Mouse (Mus musculus): Measurements from ENCODE around the gene Gfod2. TPM values are rescaled to one million over a fixed set of nuclear protein-coding genes. Genes with fewer than 3 reads are reported as not detected.
A peak's percentile ranks its signal among the peaks of the same experiment; 100 is the strongest.

The Gfod2 gene
- polyA plus RNA-seq, 1 experiment: not detected

GRCm38 (mm10) chr8:105771398-105772175 is 13.1 kb upstream of the Gfod2 start:
- Histone ChIP-seq H3K4me1 (ENCODE audit: control insufficient read depth, insufficient read depth, low read length) (no peaks in the 10 kb centered on the region), H3K4me3 (ENCODE audit: insufficient read depth, low read depth, low read length) (no peak overlapping the region), H3K27ac (ENCODE audit: insufficient read depth, low read depth, low read length) (no peak overlapping the region)
- 92% methylated on average over 12 of the region's 12 CpGs for WGBS
- no peak for TF ChIP-seq CTCF (IDR thresholded peaks at IDR 0.05; ENCODE audit: insufficient read depth, low read depth, low read length)
- TF ChIP-seq POLR2A (IDR thresholded peaks at IDR 0.05; ENCODE audit: insufficient read depth, low read depth, low read length): no peak

DNA sequence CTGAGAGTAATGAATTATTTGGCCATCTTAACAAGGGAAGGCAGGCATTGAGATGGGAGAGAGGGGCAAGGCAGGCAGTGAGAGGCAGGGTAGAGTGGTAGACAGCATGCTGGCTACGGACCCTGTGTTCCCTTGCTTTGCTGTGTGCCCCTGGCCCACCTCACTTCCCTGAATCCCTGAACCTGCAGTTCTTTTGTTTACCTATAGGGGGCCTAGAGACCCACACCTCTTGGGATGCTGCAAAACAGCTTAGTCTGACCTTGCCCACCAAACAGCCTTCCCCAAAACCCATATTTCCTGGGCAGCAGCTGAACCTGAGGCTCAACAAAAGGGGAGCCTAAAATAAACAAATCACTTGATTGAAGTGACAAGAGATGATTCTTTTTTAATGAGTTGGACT is 12.1 kb upstream of the Gfod2 start:
- Histone ChIP-seq H3K27ac (ENCODE audit: insufficient read depth, low read depth, low read length) (no peak overlapping the region), H3K4me1 (ENCODE audit: control insufficient read depth, insufficient read depth, low read length) (no peaks in the 10 kb centered on the region), H3K4me3 (ENCODE audit: insufficient read depth, low read depth, low read length) (no peak overlapping the region)
- TF ChIP-seq CTCF (IDR thresholded peaks at IDR 0.05; ENCODE audit: insufficient read depth, low read depth, low read length) (0 out of 2 replicates have a peak, but pooled peaks have one; percentile 23), POLR2A (IDR thresholded peaks at IDR 0.05; ENCODE audit: insufficient read depth, low read depth, low read length) (no peak)
- WGBS: 63% methylated on average over 1 of the region's 1 CpGs

GRCm38 (mm10) chr8:105768485-105769257 is 10.2 kb upstream of the Gfod2 start:
- no peak for TF ChIP-seq POLR2A (IDR thresholded peaks at IDR 0.05; ENCODE audit: insufficient read depth, low read depth, low read length)
- TF ChIP-seq CTCF (IDR thresholded peaks at IDR 0.05; ENCODE audit: insufficient read depth, low read depth, low read length): no peak
- 76% methylated on average over 5 of the region's 5 CpGs for WGBS
- Histone ChIP-seq H3K4me3 (ENCODE audit: insufficient read depth, low read depth, low read length) (no peak overlapping the region), H3K4me1 (ENCODE audit: control insufficient read depth, insufficient read depth, low read length) (no peaks in the 10 kb centered on the region), H3K27ac (ENCODE audit: insufficient read depth, low read depth, low read length) (no peak overlapping the region)

DNA sequence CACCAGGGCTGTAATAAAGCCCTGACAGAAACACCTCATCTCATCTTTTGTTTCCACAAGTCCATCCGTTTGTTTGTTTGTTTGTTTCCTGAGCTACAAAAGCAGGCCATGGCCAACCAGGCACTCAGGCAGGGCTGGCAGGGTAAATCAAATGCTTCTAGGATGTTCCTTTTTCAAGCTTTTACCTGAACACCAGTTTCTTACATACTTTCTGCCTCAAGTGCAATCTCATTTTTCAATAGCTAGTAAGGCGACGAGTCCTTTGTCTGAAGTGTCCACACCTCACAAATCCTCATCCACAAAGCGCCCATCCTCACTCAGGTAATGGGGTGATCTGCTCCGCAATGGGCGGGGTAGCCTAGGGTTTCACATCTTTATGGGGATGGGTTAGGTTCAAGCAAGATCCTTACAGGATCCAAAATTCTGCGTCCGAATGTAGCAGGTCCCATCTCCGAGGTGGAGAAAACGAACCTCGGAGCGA is 628 bp downstream of the Gfod2 start:
- Histone ChIP-seq H3K4me3 (ENCODE audit: insufficient read depth, low read depth, low read length) (peak overlapping the region; percentile 97), H3K27ac (ENCODE audit: insufficient read depth, low read depth, low read length) (no peak overlapping the region), H3K4me1 (ENCODE audit: control insufficient read depth, insufficient read depth, low read length) (0 out of 2 replicates have a peak, but pooled peaks cover 4% of the 10 kb centered on the region)
- TF ChIP-seq POLR2A (IDR thresholded peaks at IDR 0.05; ENCODE audit: insufficient read depth, low read depth, low read length): no peak
- no peak for TF ChIP-seq CTCF (IDR thresholded peaks at IDR 0.05; ENCODE audit: insufficient read depth, low read depth, low read length)
- WGBS: 2% methylated on average over 12 of the region's 12 CpGs

- TF ChIP-seq CTCF (IDR thresholded peaks at IDR 0.05; ENCODE audit: insufficient read depth, low read depth, low read length): no peak
- no peak for TF ChIP-seq POLR2A (IDR thresholded peaks at IDR 0.05; ENCODE audit: insufficient read depth, low read depth, low read length)
- Histone ChIP-seq H3K4me1 (ENCODE audit: control insufficient read depth, insufficient read depth, low read length) (peaks cover 16% of the 10 kb centered on the region), H3K27ac (ENCODE audit: insufficient read depth, low read depth, low read length) (no peak overlapping the region), H3K4me3 (ENCODE audit: insufficient read depth, low read depth, low read length) (no peak overlapping the region)
- 97% methylated on average over 2 of the region's 2 CpGs for WGBS
Measured at GRCm38 (mm10) chr8:105754688-105755087, 3.8 kb downstream of the Gfod2 start.

DNA sequence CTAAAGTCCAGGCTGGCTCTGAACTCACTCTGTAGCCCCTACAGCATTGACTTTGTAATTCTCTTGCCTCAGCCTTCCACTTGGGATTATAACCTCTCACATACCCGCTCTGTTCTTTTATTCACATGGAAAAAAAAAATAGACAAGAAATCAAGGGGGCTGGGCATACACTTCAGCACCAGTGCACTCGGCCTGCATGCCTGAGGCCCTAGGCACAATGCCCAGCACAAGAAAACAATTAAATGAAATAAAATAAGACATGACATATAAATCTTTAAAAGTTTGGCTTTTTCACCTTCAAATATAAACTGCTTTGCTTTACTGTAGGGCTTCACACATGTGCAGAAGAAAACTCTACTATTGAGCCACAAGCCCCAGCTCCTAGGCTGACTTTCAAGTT is 4.5 kb downstream of the Gfod2 start:
- no peak overlapping the region for H3K4me3 ChIP-seq (ENCODE audit: insufficient read depth, low read depth, low read length)
- TF ChIP-seq POLR2A (IDR thresholded peaks at IDR 0.05; ENCODE audit: insufficient read depth, low read depth, low read length) (no peak), CTCF (IDR thresholded peaks at IDR 0.05; ENCODE audit: insufficient read depth, low read depth, low read length) (no peak)
- 47% methylated on average over 2 of the region's 2 CpGs for WGBS
- peaks cover 14% of the 10 kb centered on the region for H3K4me1 ChIP-seq (ENCODE audit: control insufficient read depth, insufficient read depth, low read length)
- H3K27ac ChIP-seq (ENCODE audit: insufficient read depth, low read depth, low read length): no peak overlapping the region

GRCm38 (mm10) chr8:105750606-105751005 is 7.9 kb downstream of the Gfod2 start:
- Histone ChIP-seq H3K4me3 (ENCODE audit: insufficient read depth, low read depth, low read length) (no peak overlapping the region), H3K4me1 (ENCODE audit: control insufficient read depth, insufficient read depth, low read length) (peaks cover 14% of the 10 kb centered on the region), H3K27ac (ENCODE audit: insufficient read depth, low read depth, low read length) (no peak overlapping the region)
- WGBS: 15% methylated on average over 11 of the region's 11 CpGs
- TF ChIP-seq POLR2A (IDR thresholded peaks at IDR 0.05; ENCODE audit: insufficient read depth, low read depth, low read length): no peak
- TF ChIP-seq CTCF (IDR thresholded peaks at IDR 0.05; ENCODE audit: insufficient read depth, low read depth, low read length): no peak

DNA sequence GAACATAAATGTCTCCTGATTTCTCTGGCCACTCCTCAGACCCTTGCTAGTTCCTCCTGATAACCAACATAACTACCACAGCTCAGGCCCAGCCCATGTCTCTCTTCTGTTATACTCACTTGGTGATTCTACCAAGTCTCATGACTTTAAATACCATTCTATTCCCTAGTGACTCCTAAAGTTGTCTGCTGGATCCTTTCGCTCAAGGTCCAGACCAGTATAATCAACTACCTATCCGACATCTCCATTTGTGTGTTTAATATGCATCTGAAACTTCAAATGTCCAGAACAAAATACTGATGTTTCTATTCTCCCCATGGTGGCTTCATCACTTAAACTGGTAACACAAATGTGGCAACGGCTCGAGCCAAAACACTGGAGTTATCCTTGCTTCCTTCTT is 15.2 kb downstream of the Gfod2 start:
- Histone ChIP-seq H3K4me1 (ENCODE audit: control insufficient read depth, insufficient read depth, low read length) (peaks cover 2% of the 10 kb centered on the region; the same call in 1 of the 2 replicates), H3K4me3 (ENCODE audit: insufficient read depth, low read depth, low read length) (no peak overlapping the region), H3K27ac (ENCODE audit: insufficient read depth, low read depth, low read length) (no peak overlapping the region)
- no peak for TF ChIP-seq CTCF (IDR thresholded peaks at IDR 0.05; ENCODE audit: insufficient read depth, low read depth, low read length)
- no peak for TF ChIP-seq POLR2A (IDR thresholded peaks at IDR 0.05; ENCODE audit: insufficient read depth, low read depth, low read length)
- WGBS: 91% methylated on average over 4 of the region's 4 CpGs

DNA sequence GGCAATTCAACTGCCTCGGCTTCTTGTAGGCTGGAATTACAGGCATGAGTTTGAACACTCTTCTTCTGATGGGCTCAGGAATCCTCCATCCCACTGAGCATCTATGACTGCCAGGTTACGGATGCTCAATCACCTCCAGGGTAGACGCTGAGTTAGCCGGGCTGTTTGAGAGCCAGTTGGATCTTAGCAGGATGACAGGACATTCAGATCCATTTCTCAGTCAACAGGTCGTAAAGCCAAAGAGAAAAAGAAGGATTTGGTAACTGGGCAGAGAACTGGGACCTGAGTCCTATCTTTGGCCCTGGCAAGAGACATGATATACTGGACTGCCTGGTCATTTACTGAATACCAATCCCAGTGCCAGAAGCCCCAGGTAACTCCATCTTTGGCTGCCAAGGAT is 19.2 kb downstream of the Gfod2 start:
- WGBS: 94% methylated on average over 5 of the region's 5 CpGs

More for the DNA sequence above, 19.2 kb downstream of the Gfod2 start:
- TF ChIP-seq CTCF (IDR thresholded peaks at IDR 0.05; ENCODE audit: insufficient read depth, low read depth, low read length): no peak
- no peak for TF ChIP-seq POLR2A (IDR thresholded peaks at IDR 0.05; ENCODE audit: insufficient read depth, low read depth, low read length)
- Histone ChIP-seq H3K4me3 (ENCODE audit: insufficient read depth, low read depth, low read length) (no peak overlapping the region), H3K27ac (ENCODE audit: insufficient read depth, low read depth, low read length) (no peak overlapping the region), H3K4me1 (ENCODE audit: control insufficient read depth, insufficient read depth, low read length) (no peaks in the 10 kb centered on the region)
